Mouse (Mus musculus): ENCODE results near the gene Fbrsl1. TPM values are rescaled to one million over a fixed set of nuclear protein-coding genes. Genes with fewer than 3 reads are reported as not detected.
A peak's percentile ranks its signal among the peaks of the same experiment; 100 is the strongest.
"Not testable (repeated sequence)": the region's sequence is repeated elsewhere in the genome, so short reads cannot be mapped to it uniquely, and the experiment has no call there.

Gene Fbrsl1
- polyA plus RNA-seq, 1 experiment from 2014 or later = 15.5 TPM

DNA sequence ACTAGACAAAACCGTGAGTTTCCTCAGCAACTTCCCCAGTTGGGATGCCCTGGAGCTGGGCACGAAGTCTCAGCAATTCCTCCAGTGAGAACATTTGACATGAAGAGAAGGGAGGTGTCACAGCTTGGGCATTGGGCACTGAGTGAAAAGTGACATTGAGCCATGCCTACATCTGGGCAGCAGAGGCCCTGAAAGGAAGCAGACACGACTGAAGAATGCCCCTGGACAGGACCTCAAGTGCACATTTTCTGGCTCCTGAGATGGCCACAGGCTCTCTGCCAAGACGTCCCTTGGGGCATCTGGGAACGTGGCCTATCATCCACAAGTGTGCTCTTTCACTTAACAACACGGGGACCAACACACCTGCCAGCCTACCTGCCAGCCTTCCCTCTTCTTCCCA, 991 bp upstream of the Fbrsl1 start:
- Histone ChIP-seq H3K4me1 (peaks cover 29% of the 10 kb centered on the region), H3K4me3 (peak overlapping the region; percentile 98), H3K27ac (peak overlapping the region; percentile 28; the same call in 1 of the 2 replicates), H3K4me2 (peak overlapping the region; percentile 96), H3K9ac (peak overlapping the region; percentile 64; the same call in 1 of the 2 replicates), H3K27me3 (no peaks in the 10 kb centered on the region), H3K9me3 (no peaks in the 10 kb centered on the region), H3K36me3 (no peaks in the 10 kb centered on the region)
- ATAC-seq (ENCODE audit: insufficient number of reproducible peaks, insufficient read depth, low FRiP score, low TSS enrichment, low read depth) = no peak
- WGBS = 51% methylated on average over 6 of the region's 6 CpGs

DNA sequence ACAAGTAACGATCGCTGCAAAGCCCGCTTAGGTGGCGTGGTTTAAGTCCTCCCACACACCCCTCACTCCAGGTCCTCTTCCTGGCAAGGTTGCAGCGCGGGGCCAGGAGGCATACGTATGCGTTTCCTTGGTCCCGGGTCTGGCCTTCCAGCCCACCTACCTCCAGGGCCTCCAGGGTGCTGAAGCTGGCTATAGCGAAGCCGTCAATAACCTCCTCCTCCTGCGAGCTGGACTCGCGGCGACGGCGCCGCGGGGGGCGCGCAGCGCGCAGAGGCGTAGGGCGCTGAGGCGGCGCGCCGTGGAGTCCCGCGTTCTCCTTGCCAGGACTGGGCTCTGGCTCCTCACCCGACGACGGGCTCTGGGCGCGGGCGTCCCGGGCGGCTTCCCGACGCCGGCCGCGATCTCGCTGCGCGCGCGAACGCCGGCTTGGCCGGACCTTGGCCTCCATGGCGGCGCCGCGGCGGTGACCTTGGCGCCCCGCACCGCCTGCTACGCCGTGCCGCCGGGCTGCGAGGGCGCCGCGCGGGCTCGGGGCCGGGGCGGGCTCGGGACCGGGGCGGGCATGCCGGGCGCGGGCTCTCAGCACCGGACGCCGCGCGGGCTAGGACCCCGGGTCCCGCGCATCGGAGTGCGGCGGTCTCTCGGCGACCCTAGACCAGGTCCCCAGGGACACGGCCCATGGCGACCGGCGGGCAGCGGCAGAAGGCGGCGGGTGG, 425 bp downstream of the Fbrsl1 start:
- no peaks in the 10 kb centered on the region for H3K27me3 ChIP-seq
- H3K4me3 ChIP-seq = peak overlapping the region; percentile 98
- peak overlapping the region; percentile 60; the same call in 1 of the 2 replicates for H3K27ac ChIP-seq
- H3K9me3 ChIP-seq = no peaks in the 10 kb centered on the region
- ATAC-seq (ENCODE audit: insufficient number of reproducible peaks, insufficient read depth, low FRiP score, low TSS enrichment, low read depth) = peak; percentile 26
- peak overlapping the region; percentile 95 for H3K9ac ChIP-seq
- under 1% methylated on average over 93 of the region's 98 CpGs for WGBS
- H3K4me1 ChIP-seq = peaks cover 32% of the 10 kb centered on the region
- H3K4me2 ChIP-seq = peak overlapping the region; percentile 96
- H3K36me3 ChIP-seq = no peaks in the 10 kb centered on the region

DNA sequence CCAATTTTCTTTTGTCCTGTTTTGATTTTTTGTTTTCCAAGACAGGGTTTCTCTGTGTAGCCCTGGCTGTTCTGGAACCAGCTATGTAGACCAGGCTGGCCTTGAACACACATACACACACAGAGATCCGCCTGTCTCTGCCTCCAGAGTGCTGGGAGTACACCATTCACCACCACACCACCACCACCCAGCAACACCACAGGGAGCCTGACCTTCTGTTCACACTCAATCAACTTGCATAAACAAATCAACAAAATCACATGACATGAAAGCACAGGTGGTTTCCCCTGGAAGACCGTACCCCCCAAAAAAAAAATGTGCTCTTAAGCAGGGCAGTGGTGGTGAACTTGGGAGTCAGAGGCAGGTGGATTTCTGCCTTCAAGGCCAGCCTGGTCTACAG, 3.8 kb downstream of the Fbrsl1 start:
- H3K9ac ChIP-seq = no peak overlapping the region
- H3K9me3 ChIP-seq = no peaks in the 10 kb centered on the region
- H3K27ac ChIP-seq = no peak overlapping the region
- H3K27me3 ChIP-seq = no peaks in the 10 kb centered on the region
- WGBS = 83% methylated on average over 2 of the region's 2 CpGs
- H3K4me2 ChIP-seq = no peak overlapping the region
- no peaks in the 10 kb centered on the region for H3K36me3 ChIP-seq
- no peak overlapping the region for H3K4me3 ChIP-seq
- no peak for ATAC-seq (ENCODE audit: insufficient number of reproducible peaks, insufficient read depth, low FRiP score, low TSS enrichment, low read depth)
- peaks cover 42% of the 10 kb centered on the region for H3K4me1 ChIP-seq

DNA sequence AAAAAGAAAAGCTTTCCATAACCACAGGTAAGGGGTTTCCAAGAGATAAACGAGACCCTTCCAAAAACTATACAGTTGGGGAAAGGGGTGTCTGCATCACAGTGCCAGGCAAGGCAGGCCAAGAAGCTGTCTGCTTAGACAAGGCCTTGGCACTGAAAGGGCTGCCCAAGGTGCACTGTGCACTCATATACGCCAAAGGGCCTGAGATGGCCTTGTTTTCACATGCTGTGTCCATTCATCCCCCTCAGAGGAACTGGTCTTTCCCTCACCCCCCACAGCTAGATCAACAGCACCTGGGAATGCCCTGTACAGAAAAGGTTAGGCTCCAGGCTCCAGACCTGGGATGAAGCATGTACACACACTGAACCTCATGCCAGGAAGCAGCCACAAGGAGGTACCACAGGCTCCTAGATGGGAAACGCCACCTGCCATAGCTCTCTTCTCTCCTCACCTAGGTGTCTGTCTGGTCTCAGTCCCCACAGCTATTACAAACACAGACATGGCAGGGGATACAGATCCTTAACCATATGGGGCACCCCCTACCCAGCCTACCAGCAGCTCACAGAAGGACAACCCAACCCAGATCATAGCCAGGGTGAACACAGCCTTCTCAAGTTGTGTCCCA, 5.2 kb downstream of the Fbrsl1 start:
- no peak overlapping the region for H3K4me3 ChIP-seq
- H3K9ac ChIP-seq = no peak overlapping the region
- H3K27ac ChIP-seq = no peak overlapping the region
- no peak overlapping the region for H3K4me2 ChIP-seq
- ATAC-seq (ENCODE audit: insufficient number of reproducible peaks, insufficient read depth, low FRiP score, low TSS enrichment, low read depth) = no peak
- peaks cover 42% of the 10 kb centered on the region for H3K4me1 ChIP-seq
- 91% methylated on average over 3 of the region's 3 CpGs for WGBS
- H3K9me3 ChIP-seq = no peaks in the 10 kb centered on the region
- H3K36me3 ChIP-seq = no peaks in the 10 kb centered on the region
- no peaks in the 10 kb centered on the region for H3K27me3 ChIP-seq

DNA sequence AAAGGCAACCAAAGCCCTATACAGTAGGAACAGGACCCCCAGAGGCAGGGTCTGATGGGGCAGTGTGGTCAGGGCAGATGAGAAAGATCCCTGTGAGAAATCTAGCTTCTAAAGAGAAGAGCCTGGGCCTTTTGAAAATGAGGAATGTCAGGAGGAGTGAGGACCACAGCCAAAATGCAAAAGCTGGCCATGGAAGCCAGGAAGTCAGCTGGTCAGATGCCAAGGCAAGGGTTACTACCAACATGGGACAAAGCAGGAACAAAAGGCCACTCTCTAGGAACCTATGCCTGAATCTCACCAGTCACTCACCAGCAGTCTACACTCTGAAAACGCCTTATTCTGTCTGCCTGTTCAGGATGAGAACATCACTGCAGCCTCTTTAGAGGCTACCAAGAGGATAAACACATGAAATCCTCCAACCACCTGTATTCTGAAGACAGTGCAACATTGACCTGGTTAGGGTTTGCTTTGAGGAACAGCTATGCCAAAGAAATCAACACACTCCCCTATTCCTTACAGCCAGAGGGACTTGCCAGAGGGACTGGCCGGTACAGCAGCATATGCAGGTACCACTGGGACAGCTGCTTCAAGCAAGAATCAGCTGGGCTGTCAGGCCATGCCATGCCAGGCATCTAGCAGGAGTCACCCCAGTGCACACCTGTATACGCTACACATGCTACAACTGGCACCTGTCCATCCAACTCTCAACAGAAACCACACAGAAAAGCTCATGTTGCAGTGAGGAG, 8.6 kb downstream of the Fbrsl1 start:
- ATAC-seq (ENCODE audit: insufficient number of reproducible peaks, insufficient read depth, low FRiP score, low TSS enrichment, low read depth) = no peak
- Histone ChIP-seq H3K27me3 (no peaks in the 10 kb centered on the region), H3K4me3 (no peak overlapping the region), H3K4me2 (no peak overlapping the region), H3K4me1 (peaks cover 27% of the 10 kb centered on the region), H3K9ac (no peak overlapping the region), H3K27ac (no peak overlapping the region), H3K36me3 (no peaks in the 10 kb centered on the region), H3K9me3 (no peaks in the 10 kb centered on the region)
- 77% methylated on average over 3 of the region's 3 CpGs for WGBS

DNA sequence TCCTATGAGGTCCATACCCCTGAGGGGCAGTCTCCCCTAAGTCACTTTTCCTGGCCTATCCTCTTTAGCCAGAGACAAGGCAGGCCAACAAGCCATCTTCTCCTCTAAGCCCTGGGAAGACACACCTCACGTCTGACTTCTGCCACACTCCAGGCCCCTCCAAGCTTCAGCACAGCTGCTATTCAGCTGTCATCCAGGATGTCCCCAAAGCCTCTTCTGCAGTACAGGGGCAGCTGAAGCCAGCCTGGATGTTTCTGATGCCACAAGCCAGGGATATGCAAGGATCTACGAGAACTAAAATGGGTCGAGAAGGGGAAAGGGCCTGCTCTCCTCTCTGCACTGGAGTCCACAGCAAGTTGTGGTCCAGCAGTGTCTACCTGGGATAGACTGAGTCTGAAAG, 9.7 kb downstream of the Fbrsl1 start:
- no peak for ATAC-seq (ENCODE audit: insufficient number of reproducible peaks, insufficient read depth, low FRiP score, low TSS enrichment, low read depth)
- H3K9me3 ChIP-seq = no peaks in the 10 kb centered on the region
- 61% methylated on average over 3 of the region's 3 CpGs for WGBS

DNA sequence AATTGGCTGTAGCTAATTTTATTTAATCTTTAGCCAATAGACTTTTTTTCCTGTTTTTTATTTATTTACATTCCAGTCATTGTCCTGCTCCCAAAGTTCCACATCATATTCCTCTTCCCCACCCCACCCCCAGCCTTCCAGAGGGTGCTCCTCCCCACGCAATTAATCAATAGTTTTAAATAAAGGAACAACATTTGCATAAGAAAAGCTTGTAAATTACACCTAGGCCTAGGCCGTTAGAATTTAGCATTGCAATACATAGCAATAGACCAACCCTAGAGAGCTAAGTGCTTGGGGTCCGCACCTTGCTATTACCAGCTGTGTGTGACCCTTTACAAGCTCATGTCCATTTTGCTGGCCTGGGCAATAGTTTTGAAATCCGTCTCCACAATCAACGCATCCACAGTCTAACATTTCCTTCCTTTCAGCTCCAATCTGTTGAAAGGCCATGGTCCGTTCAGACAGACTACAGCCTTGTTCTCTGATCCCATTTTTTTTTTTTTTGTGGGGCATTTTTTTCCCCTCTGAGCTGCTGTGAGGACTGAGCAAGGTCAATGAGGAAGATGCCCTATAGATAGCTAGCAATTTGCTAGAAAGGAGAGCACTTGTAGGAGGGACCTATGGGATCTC, 10.6 kb downstream of the Fbrsl1 start:
- no peak for ATAC-seq (ENCODE audit: insufficient number of reproducible peaks, insufficient read depth, low FRiP score, low TSS enrichment, low read depth)
- peaks cover 22% of the 10 kb centered on the region for H3K4me1 ChIP-seq
- no peak overlapping the region for H3K4me3 ChIP-seq
- 48% methylated on average over 6 of the region's 6 CpGs for whole genome bisulfite sequencing
- H3K27me3 ChIP-seq = no peaks in the 10 kb centered on the region
- H3K27ac ChIP-seq = no peak overlapping the region
- no peak overlapping the region for H3K9ac ChIP-seq
- no peak overlapping the region for H3K4me2 ChIP-seq
- peaks cover 2% of the 10 kb centered on the region for H3K36me3 ChIP-seq
- H3K9me3 ChIP-seq = no peaks in the 10 kb centered on the region

More for the DNA sequence above, 9.7 kb downstream of the Fbrsl1 start:
- no peak overlapping the region for H3K9ac ChIP-seq
- H3K4me1 ChIP-seq = peaks cover 22% of the 10 kb centered on the region
- H3K4me3 ChIP-seq = no peak overlapping the region
- no peaks in the 10 kb centered on the region for H3K27me3 ChIP-seq
- no peaks in the 10 kb centered on the region for H3K36me3 ChIP-seq
- H3K4me2 ChIP-seq = no peak overlapping the region
- H3K27ac ChIP-seq = no peak overlapping the region

DNA sequence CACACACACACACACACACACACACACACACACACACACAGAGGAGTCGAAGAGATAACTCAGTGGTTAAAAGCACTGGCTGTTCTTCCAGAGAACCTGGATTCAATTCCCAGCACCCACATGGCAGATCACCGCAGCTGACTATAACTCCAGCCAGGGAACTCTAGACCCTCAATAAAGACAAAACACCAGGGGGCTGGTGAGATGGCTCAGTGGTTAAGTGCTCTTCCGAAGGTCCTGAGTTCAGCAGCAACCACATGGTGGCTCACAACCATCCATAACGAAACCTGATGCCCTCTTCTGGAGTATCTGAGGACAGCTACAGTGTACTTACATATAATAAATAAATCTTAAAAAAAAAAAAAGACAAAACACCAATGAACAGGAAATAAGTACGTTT, 12.1 kb downstream of the Fbrsl1 start:
- H3K27me3 ChIP-seq; H3K9ac ChIP-seq; H3K4me2 ChIP-seq; H3K4me3 ChIP-seq; H3K27ac ChIP-seq; H3K9me3 ChIP-seq; ATAC-seq (ENCODE audit: insufficient number of reproducible peaks, insufficient read depth, low FRiP score, low TSS enrichment, low read depth): not testable (repeated sequence)
- WGBS = 67% methylated on average over 5 of the region's 5 CpGs
- Histone ChIP-seq H3K36me3 (peaks cover 18% of the 10 kb centered on the region), H3K4me1 (peaks cover 22% of the 10 kb centered on the region)

DNA sequence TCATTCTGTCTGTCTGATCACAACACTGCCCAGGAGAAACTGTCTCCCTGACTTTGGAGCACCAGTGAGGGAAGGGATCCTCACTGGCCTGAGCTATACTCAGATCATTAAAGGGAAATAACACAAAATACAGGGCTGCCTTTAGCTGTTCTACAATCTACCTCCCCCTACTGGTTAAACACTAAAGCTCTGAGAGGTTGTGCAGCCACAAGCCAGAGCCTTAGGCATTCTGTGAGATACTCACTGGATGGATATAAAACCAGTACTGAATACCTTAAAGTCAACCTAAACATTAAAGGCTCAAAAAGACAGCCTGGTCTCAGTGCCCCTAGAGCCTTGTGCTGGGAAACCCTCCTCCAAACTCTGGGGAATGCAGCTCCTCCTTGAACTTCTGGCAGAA, 13.5 kb downstream of the Fbrsl1 start:
- Histone ChIP-seq H3K9ac (no peak overlapping the region), H3K4me2 (no peak overlapping the region), H3K9me3 (no peaks in the 10 kb centered on the region), H3K4me3 (no peak overlapping the region), H3K36me3 (peaks cover 31% of the 10 kb centered on the region), H3K27ac (no peak overlapping the region), H3K4me1 (peaks cover 15% of the 10 kb centered on the region; the same call in 1 of the 2 replicates), H3K27me3 (no peaks in the 10 kb centered on the region)
- no peak for ATAC-seq (ENCODE audit: insufficient number of reproducible peaks, insufficient read depth, low FRiP score, low TSS enrichment, low read depth)

DNA sequence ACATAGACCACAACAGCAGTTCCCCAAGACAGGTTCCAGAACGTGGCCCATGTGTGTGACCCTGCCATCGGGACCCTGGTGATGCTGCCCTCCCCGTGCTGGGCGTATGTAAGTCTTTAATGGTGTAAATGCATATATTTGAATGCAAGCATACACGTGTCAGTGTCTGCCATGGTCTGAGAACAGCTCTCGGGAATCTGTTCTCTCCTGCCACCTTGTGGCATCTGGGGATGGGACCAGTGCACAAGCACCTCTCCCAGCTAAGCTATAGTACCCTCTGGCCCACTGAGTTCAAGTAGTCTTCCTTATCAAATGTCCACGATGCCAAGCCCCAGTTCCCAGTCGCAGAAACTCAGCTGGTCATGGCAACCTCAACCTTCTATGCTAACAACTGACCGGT, 19.3 kb downstream of the Fbrsl1 start:
- ATAC-seq (ENCODE audit: insufficient number of reproducible peaks, insufficient read depth, low FRiP score, low TSS enrichment, low read depth) = no peak
- H3K27ac ChIP-seq = no peak overlapping the region
- peaks cover 38% of the 10 kb centered on the region for H3K36me3 ChIP-seq
- H3K27me3 ChIP-seq = no peaks in the 10 kb centered on the region
- peaks cover 5% of the 10 kb centered on the region; the same call in 1 of the 2 replicates for H3K4me1 ChIP-seq
- H3K4me2 ChIP-seq = no peak overlapping the region
- WGBS = 37% methylated on average over 9 of the region's 9 CpGs
- H3K9ac ChIP-seq = peak overlapping the region; percentile 32; the same call in 1 of the 2 replicates
- no peaks in the 10 kb centered on the region for H3K9me3 ChIP-seq
- H3K4me3 ChIP-seq = no peak overlapping the region

DNA sequence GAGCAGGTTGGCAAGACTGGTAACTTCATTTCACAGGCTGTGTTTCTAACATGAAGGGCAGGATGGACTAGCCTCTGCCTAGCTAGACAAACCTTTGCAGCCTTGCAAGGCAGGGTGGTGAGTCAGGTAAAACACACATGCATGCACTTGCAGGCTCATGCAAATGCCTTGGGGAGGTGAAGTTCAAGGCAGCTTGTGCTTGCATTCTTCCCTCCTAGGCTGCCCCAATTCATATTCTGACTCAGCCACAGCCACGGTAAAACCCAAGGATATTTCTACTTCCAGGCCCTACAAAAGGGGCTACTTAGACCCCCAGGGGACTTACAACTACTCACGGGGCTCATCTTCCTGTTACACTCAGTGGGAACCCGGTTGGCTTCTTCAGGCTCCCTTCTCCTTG, 20.0 kb downstream of the Fbrsl1 start:
- no peak for ATAC-seq (ENCODE audit: insufficient number of reproducible peaks, insufficient read depth, low FRiP score, low TSS enrichment, low read depth)
- peaks cover 5% of the 10 kb centered on the region; the same call in 1 of the 2 replicates for H3K4me1 ChIP-seq
- no peak overlapping the region for H3K4me2 ChIP-seq
- peaks cover 38% of the 10 kb centered on the region for H3K36me3 ChIP-seq
- 73% methylated on average over 3 of the region's 3 CpGs for WGBS
- H3K9ac ChIP-seq = peak overlapping the region; percentile 55
- H3K4me3 ChIP-seq = no peak overlapping the region
- H3K9me3 ChIP-seq = no peaks in the 10 kb centered on the region
- H3K27ac ChIP-seq = no peak overlapping the region
- no peaks in the 10 kb centered on the region for H3K27me3 ChIP-seq
